Mouse (Mus musculus): ENCODE measurements around the gene Amph.
"Not testable (repeated sequence)": the region's sequence is repeated elsewhere in the genome, so short reads cannot be mapped to it uniquely, and the experiment has no call there.

Amph gene

DNA sequence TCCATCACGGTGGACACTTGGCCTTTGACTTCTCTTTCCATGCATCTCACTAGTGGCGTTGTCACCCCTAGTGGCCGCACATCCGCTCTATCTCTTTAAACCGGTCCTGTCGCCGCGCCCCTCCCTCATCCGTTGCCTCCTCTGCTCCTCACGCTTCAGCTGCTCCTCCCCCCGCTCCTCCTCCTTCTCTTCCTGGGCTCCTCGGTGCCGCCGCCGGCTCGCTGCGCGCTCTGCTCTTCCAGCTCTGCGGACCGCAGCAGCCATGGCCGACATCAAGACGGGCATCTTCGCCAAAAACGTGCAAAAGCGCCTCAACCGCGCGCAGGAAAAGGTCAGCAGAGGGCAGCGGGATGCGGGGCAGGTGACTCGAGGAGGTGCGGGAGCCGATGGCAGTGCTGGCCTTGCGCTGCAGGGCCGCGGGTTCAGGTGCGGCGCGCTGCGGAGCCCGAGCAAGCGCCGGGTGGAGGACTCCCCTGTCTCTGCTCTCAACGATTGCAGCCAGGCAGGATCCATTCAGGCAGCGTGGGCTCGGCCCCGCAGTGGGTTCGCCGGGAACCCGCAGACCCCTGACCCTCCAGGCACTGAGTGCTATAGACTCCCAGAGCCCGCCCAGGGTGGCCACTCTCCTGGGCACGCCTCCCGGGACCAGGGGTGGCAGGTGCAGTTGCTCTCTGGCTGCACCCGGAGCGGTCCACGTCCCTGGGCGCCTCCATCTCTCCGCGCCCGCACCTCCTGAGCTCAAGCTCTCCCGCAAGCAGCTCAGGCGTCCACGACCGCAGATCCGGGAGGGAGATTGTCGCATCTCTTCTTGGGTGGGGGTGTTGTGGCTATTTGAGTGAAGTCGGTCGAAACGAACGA is at the start of gene Amph:
Gene Amph (plus strand): TSS at position 35 of the 858 bp plus-strand sequence.
- peak; percentile 90 to 91 for DNase-seq (ENCODE audit: low spot score in 2 of 2)

DNA sequence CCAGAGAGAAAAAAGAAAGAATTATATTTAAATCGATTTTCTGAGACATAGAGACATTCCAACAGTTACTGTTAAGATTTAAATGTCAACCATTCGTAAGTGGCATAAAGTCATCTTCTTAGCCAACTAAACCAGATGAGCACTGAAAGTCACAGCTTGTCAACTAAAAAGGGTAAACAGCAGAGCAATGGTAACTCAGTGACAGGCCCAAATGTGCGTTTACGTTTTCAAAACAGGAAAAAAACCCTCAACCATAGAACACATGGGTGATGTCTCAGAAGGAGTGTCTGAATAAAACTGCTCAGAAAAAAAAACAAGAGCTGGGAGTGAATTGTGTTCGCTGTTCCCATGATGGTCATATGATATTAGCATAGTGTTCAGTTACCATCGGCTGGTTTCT is 44.4 kb upstream of the Amph start:
- no peak for DNase-seq (ENCODE audit: low spot score in 2 of 2)

DNA sequence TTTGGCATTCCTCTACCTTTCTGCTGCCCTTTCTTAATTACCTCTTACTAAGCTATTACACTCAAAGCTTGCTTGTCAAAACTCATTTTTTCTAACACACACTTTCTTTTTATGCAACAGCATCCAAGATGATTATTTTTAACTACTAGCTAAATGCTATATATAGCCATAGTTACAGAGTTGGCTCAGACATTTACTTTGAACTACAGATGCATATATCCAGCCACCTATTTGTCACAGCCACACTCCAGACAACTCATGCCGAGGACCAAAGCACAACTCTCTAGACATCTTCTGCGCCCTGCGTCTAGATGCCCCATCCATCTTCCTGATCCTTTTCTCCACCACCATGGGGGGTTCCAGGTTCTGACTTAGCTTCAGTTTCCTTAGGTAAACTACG is 33.2 kb upstream of the Amph start:
- DNase-seq (ENCODE audit: low spot score in 2 of 2) = peak in 1 of 2 experiments; percentile 5

- not testable (repeated sequence) for DNase-seq (ENCODE audit: low spot score in 2 of 2)
These were observed 14.8 kb upstream of the Amph start for GRCm38 (mm10) chr13:18933191-18933590.

GRCm38 (mm10) chr13:18947686-18948085 is 319 bp upstream of the Amph start:
- DNase-seq (ENCODE audit: low spot score in 2 of 2) = no peak

DNA sequence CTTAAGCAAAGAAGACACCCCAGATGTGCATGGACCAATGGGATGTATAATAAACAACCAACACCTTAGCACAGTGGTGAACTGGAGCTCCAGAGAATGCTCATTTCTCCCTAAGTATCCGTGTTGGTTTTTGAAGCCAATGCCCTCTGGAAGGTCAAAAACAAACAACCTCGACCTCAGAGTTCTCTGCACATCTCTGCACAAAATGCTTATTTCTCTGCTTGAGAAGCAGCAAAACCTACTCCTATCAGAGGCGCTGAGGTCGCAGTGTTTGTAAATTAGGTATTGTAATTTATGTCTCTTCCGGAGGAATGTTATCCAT is 985 bp downstream of the Amph start:
- DNase-seq (ENCODE audit: low spot score in 2 of 2) = no peak

- DNase-seq (ENCODE audit: low spot score in 2 of 2) = peak in 1 of 2 experiments; percentile 31
These were observed 1.7 kb downstream of the Amph start for GRCm38 (mm10) chr13:18949626-18950200.

GRCm38 (mm10) chr13:18953575-18953974 is 5.6 kb downstream of the Amph start:
- no peak for DNase-seq (ENCODE audit: low spot score in 2 of 2)

- no peak for DNase-seq (ENCODE audit: low spot score in 2 of 2)
These were observed 8.3 kb downstream of the Amph start for GRCm38 (mm10) chr13:18956065-18956913.

- no peak for DNase-seq (ENCODE audit: low spot score in 2 of 2)
These were observed 9.0 kb downstream of the Amph start for GRCm38 (mm10) chr13:18957028-18957427.

DNA sequence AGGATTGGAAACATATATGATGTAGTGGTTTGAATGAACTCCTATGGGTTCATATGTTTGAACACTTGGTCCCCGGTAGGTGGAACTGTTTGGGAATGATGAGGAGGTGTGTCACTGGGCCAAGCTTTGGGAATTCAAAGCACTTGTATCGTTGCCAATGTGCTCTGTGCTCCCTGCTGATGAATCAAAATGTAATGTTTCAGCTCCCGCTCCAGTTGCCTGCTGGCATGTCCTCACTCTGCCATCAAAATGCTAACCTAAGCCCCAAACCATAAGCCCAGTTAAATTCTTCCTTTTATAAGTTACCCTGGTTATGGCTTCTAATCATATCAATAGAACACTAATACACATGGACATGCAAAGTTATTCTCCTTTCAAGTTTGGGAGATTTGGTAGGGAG is 24.6 kb downstream of the Amph start:
- no peak for DNase-seq (ENCODE audit: low spot score in 2 of 2)

DNA sequence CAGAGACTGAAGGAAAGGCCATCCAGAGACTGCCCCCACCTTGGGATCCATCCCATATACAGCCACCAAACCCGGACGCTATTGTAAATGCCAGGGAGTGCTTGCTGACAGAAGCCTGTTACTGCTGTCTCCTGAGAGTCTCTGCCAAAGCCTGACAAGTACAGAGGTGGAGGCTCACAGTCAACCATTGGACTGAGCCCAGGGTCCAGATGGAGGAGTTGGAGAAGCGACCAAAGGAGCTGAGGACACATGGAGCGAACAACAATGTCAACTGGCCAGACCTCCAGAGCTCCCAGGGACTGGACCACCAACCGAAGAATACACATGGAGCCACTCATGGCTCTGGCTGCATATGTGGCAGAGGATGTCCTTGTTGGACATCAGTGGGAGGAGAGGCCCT is 26.3 kb downstream of the Amph start:
- no peak for DNase-seq (ENCODE audit: low spot score in 2 of 2)

DNA sequence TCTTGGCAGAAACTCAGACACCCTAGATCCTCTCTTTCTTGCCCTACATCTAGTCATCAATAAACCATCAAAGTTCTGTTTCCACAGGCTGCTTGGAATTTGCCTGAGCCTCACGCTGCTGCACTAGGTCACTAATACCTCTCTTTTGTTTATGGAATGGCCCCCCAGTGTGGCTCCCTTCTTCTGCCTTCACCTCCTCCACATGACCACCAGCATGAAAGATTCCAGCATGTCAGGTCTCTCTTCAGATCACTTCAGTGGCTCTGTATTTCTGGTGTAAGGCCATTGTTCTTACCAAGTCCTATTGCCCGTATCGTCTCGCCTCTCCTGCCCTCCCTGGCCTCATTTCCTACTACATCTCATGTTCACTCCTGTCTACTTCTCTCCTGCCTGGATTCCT is 39.3 kb downstream of the Amph start:
- no peak for DNase-seq (ENCODE audit: low spot score in 2 of 2)

- no peak for DNase-seq (ENCODE audit: low spot score in 2 of 2)
These were observed 40.3 kb downstream of the Amph start for GRCm38 (mm10) chr13:18988323-18988722.

- DNase-seq (ENCODE audit: low spot score in 2 of 2) = no peak
These were observed 41.2 kb downstream of the Amph start for GRCm38 (mm10) chr13:18989185-18989714.

DNA sequence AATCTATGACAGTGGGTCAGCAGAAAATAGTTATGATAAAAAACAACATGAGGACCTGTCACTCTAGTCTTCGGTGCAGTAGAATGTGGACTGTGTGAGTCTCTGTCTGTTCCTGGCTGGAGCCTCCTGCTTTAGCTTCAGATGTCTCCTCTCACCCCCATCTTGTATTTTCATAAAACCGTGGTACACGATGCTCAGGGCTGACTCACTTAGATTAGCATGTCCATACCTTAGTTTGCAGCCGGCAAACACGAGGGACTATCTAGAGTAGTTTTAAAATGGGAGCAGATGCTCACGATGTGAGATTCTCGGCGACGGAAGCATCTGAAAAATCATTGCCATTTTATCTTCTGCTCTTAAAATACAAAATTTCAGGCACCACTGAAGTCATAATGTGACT is 54.5 kb downstream of the Amph start:
- peak; percentile 58 to 69 for DNase-seq (ENCODE audit: low spot score in 2 of 2)

DNA sequence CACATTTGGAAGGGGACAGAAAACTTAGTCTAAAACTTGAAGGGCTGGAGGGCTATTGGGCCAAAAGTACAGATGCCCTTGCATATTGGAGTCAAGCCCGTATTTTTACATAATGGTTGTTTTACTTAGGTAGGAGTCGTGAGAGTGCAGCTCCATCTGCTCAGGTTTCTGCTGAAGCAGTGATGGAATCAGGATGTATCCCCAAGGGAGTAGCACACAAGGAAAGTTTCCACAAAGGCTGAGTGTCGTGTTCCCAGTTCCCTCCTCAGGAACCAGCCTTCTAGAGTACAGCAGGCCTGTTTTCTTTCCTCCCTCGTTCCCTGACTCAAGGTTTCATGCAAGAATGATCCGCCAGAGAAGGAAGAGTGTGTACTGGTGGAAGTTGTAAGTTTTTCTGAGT is 56.4 kb downstream of the Amph start:
- DNase-seq (ENCODE audit: low spot score in 2 of 2) = peak in 1 of 2 experiments; percentile 33

GRCm38 (mm10) chr13:19008440-19008839 is 60.4 kb downstream of the Amph start:
- no peak for DNase-seq (ENCODE audit: low spot score in 2 of 2)

DNA sequence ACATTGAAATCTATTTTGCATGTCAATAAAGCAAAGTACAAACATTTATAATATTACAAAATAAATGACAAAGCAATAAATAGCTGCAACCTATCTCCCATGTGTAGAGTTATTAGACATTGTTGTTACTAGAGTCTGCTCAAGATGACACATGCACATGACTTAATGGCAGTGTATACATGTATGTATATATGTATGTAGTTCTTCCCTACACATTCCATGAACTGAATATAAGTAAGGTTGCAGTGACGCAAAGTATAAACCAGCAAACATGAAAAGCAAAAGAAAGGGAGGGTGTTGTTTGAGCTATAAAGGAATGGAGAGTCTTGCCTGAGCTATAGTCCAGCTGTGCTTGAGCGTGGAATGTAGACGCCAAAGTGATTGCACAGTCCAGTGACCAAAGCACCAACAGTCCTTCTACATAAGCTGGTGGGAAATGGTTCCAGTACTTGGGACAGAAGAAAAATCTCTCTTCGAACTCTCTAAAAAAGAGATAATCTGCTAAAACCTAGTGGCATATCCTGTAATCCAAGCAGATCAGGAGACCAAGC is 66.9 kb downstream of the Amph start:
- no peak for DNase-seq (ENCODE audit: low spot score in 2 of 2)

- no peak for DNase-seq (ENCODE audit: low spot score in 2 of 2)
These were observed 73.5 kb downstream of the Amph start for GRCm38 (mm10) chr13:19021529-19021928.

GRCm38 (mm10) chr13:19022310-19022709 is 74.3 kb downstream of the Amph start:
- no peak for DNase-seq (ENCODE audit: low spot score in 2 of 2)

DNA sequence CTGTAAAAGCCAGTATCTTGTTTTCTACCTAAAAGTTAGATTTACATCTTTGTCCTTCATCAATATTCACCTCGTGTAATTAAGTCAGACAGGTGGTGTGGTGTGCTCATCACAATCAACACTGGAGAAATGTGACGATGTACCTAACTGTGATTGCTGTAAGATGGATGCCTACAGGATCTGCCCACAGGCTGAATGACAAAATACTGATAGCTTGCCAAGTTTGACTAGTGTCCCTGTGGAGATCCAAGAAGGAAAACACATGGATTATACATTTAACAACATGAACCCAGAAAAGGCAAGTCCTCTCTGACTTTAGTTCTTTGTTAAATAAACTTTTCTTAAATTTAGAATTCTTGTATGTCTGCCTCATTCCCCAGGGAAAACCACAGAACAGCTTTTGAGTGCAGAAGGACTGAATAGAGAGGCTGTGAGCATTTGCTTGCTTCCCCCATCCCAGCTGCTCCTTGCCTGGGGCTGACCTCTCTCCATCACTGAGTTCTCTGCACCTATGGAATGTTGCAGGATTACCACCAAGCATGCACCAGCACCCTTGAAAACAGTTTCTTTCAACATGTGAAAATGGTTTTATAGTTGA is 77.2 kb downstream of the Amph start:
- DNase-seq (ENCODE audit: low spot score in 2 of 2) = no peak
